Mouse (Mus musculus): Measurements from ENCODE around the gene Acadm.

DNA sequence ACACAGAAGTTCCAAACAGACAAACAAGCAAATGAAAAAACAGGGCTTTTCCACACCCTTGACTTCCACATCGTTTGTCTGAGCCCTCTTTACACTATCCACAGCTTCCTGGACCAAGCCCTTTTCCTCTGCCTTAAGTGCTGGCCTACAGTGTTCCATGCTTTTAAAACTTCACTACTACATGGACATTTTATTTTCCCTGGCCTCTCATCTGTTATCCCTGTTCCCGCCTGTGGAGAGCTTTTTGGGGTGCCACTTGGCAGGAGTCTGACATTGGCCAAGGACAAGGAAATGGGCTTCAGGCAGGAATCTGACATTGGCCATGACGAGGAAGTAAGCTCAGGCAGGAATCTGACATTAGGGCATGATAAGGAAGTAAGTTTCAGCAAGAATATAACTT, 41.8 kb downstream of the Acadm start:
- TF ChIP-seq CTCF (conservative IDR thresholded peaks at IDR 0.05; ENCODE audit: low read length) (no peak), NANOG (IDR thresholded peaks at IDR 0.05; ENCODE audit: borderline replicate concordance, low read length) (no peak), POU5F1 (IDR thresholded peaks at IDR 0.05; ENCODE audit: borderline replicate concordance, low read length) (no peak)

Measured in E14TG2a.4 (cell line).